Mouse (Mus musculus): ENCODE measurements around the gene Cib1. TPM values are rescaled to one million over a fixed set of nuclear protein-coding genes. Genes with fewer than 3 reads are reported as not detected.

The Cib1 gene
- 70.5 TPM for polyA plus RNA-seq (2017; shearing (Covaris generic))

GRCm38 (mm10) chr7:80232489-80233029 lies at the start of gene Cib1, which contains the start of gene Gdpgp1:
Gene Cib1, minus strand, starts transcription at chr7:80232813.
Gene Gdpgp1, plus strand, starts transcription at chr7:80232865.

GRCm38 (mm10) chr7:80268897-80269750 lies 36.5 kb upstream of the Cib1 start, which contains the start of gene Vps33b:
Gene Vps33b, plus strand, starts transcription at chr7:80269649.

GRCm38 (mm10) chr7:80260625-80261371 lies 28.2 kb upstream of the Cib1 start, which contains the start of gene Ngrn:
Gene Ngrn, plus strand, starts transcription at chr7:80261215.

GRCm38 (mm10) chr7:80246148-80246721 lies 13.6 kb upstream of the Cib1 start, which contains the start of gene Ttll13:
Gene Ttll13, plus strand, starts transcription at chr7:80246376.

GRCm38 (mm10) chr7:80186531-80187296 lies 45.9 kb downstream of the Cib1 start, which contains the start of gene Sema4b:
Gene Sema4b, plus strand, starts transcription at chr7:80186841.

Other genes starting within 250 kb of the Cib1 start
- 18.2 TPM for gene Zfp710, start 208.0 kb downstream of the Cib1 start, polyA plus RNA-seq (2017; shearing (Covaris generic))
- gene Idh2, start 117.4 kb downstream of the Cib1 start, polyA plus RNA-seq (2017; shearing (Covaris generic)), result 103 TPM
- 5.6 TPM for gene Sema4b, start 46.0 kb downstream of the Cib1 start, polyA plus RNA-seq (2017; shearing (Covaris generic))
- 5.2 TPM for gene Gdpgp1, start 52 bp upstream of the Cib1 start, polyA plus RNA-seq (2017; shearing (Covaris generic))
- 0.20 TPM for gene Ttll13, start 13.6 kb upstream of the Cib1 start, polyA plus RNA-seq (2017; shearing (Covaris generic))
- gene Ngrn, start 28.4 kb upstream of the Cib1 start, polyA plus RNA-seq (2017; shearing (Covaris generic)), result 32.5 TPM
- 39.3 TPM for gene Vps33b, start 36.8 kb upstream of the Cib1 start, polyA plus RNA-seq (2017; shearing (Covaris generic))
- gene Prc1, start 61.6 kb upstream of the Cib1 start, polyA plus RNA-seq (2017; shearing (Covaris generic)), result 2.4 TPM
- gene Rccd1, start 91.6 kb upstream of the Cib1 start, polyA plus RNA-seq (2017; shearing (Covaris generic)), result 32.9 TPM
- 195 TPM for gene Unc45a, start 108.2 kb upstream of the Cib1 start, polyA plus RNA-seq (2017; shearing (Covaris generic))
- gene Hddc3, start 110.3 kb upstream of the Cib1 start, polyA plus RNA-seq (2017; shearing (Covaris generic)), result 3.9 TPM
- gene Man2a2, start 138.6 kb upstream of the Cib1 start, polyA plus RNA-seq (2017; shearing (Covaris generic)), result 105 TPM
- not detected for gene Fes, start 155.1 kb upstream of the Cib1 start, polyA plus RNA-seq (2017; shearing (Covaris generic))
- 71.7 TPM for gene Furin, start 172.6 kb upstream of the Cib1 start, polyA plus RNA-seq (2017; shearing (Covaris generic))

All from naive thymus-derived CD4-positive, alpha-beta T cell, adult 5 months (primary cell).